8 mouse cellular contexts compared by ENCODE assay signal in the genomic region with DNA sequence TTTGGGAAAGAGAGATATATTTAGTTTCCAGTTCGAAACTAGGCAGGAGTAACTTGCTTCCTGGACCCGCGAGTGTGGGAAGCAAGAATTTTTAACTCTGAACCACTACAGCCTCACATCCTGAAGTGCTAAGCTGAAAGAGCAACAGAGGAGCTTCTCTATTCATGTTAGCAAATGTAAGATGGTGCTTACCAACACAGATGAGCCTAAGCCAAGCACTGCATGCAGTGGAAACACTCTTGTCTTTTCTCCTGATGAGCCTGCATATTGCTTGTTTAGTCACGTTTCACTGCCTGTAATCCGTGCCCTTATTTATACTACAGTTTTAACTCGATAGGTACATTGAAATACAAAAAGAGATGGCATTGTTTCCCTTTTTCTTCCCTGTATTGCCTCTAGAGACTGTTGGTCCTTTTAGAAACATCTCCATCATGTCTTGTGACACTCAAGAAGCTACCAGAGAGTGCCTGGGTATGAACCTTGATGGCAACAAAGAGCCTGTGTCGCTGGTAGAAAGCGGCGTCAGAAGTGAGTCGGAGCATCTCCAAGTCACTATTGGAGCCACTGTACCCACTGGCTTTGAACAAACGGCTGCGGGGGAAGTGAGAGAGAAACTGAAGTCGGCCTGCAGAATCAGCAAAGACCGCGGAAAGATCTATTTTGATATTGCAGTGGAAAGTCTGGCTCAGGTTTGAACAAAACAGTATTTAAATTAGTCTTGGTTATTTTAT. TPM values are rescaled to one million over a fixed set of nuclear protein-coding genes. Genes with fewer than 3 reads are reported as not detected.
DNase-seq lines count a peak whose midpoint lies in the region; ATAC-seq and TF ChIP-seq lines count a peak whose summit lies in the region.

No protein-coding gene starts in this region.

- peak overlapping the region; percentile 79 for H3K4me3 ChIP-seq in heart, embryonic 12.5 days
- peak overlapping the region; percentile 98 to 99 for H3K4me3 ChIP-seq in ES-E14 (ENCODE audit: insufficient read depth in 1 of 2, low read depth in 1 of 2, low read length in 2 of 2, poor library complexity in 1 of 2, severe bottlenecking in 1 of 2)
- peak overlapping the region; percentile 89 for H3K4me3 ChIP-seq in liver, embryonic 16.5 days (ENCODE audit: low read depth, low read length)

- H3K9me3 ChIP-seq in heart, embryonic 12.5 days (replicated peaks), result no peaks in the 10 kb centered on the region
- no peaks in the 10 kb centered on the region for H3K9me3 ChIP-seq in ES-E14 (ENCODE audit: control insufficient read depth, insufficient read depth, low read depth, low read length)
- no peaks in the 10 kb centered on the region for H3K9me3 ChIP-seq in liver, embryonic 16.5 days (replicated peaks; ENCODE audit: control insufficient read depth, low read length)

- peaks cover 15% of the 10 kb centered on the region for H3K4me1 ChIP-seq in heart, embryonic 12.5 days (replicated peaks)
- H3K4me1 ChIP-seq in ES-E14 (ENCODE audit: control insufficient read depth in 2 of 2, insufficient read depth in 2 of 2, low read length in 2 of 2, poor library complexity in 1 of 2), result peaks cover 0 to 4% of the 10 kb centered on the region in 2 experiments; a peak in 1 of 4 replicates
- peaks cover 30% of the 10 kb centered on the region for H3K4me1 ChIP-seq in liver, embryonic 16.5 days (ENCODE audit: control insufficient read depth, low read depth, low read length)

- peaks cover 33% of the 10 kb centered on the region for H3K36me3 ChIP-seq in heart, embryonic 12.5 days
- H3K36me3 ChIP-seq in ES-E14 (ENCODE audit: control insufficient read depth, insufficient read depth, low read length, poor library complexity, severe bottlenecking), result peaks cover 12% of the 10 kb centered on the region
- H3K36me3 ChIP-seq in liver, embryonic 16.5 days (ENCODE audit: control insufficient read depth, insufficient read depth), result peaks cover 6% of the 10 kb centered on the region

- peak overlapping the region; percentile 85 for H3K4me2 ChIP-seq in heart, embryonic 12.5 days
- H3K4me2 ChIP-seq in liver, embryonic 16.5 days (ENCODE audit: low read depth, low read length), result peak overlapping the region; percentile 99

- peak overlapping the region; percentile 91; the same call in 1 of the 2 replicates for H3K27ac ChIP-seq in heart, embryonic 12.5 days (ENCODE audit: poor library complexity, severe bottlenecking)
- H3K27ac ChIP-seq in ES-E14 (ENCODE audit: insufficient read depth, low read depth, low read length, poor library complexity, severe bottlenecking), result no peak overlapping the region; the same call in 1 of the 2 replicates
- H3K27ac ChIP-seq in liver, embryonic 16.5 days (ENCODE audit: low read length), result peak overlapping the region; percentile 90

- DNase-seq in heart, adult 9 months (ENCODE audit: low spot score in 2 of 2), result no peak
- DNase-seq in ES-E14 (ENCODE audit: low read depth, low spot score), result no peak
- DNase-seq in ovary, postnatal 10 days (ENCODE audit: low spot score), result no peak
- DNase-seq in cerebellum, postnatal 14 days, result no peak
- DNase-seq in layer of hippocampus, postnatal 25 days (ENCODE audit: extremely low spot score in 1 of 2, low spot score in 1 of 2), result no peak

- WGBS in heart, embryonic 12.5 days, result 57% methylated on average over 15 of the region's 15 CpGs
- WGBS in liver, embryonic 16.5 days (ENCODE audit: insufficient replicate concordance), result 17% methylated on average over 15 of the region's 15 CpGs

- no peaks in the 10 kb centered on the region for H3K27me3 ChIP-seq in heart, embryonic 12.5 days (replicated peaks)
- no peaks in the 10 kb centered on the region for H3K27me3 ChIP-seq in liver, embryonic 16.5 days (ENCODE audit: control insufficient read depth, insufficient read depth, low read depth, low read length)

- no peak for ATAC-seq in heart, embryonic 12.5 days (ENCODE audit: insufficient number of reproducible peaks, low FRiP score)
- peak; percentile 16; the same call in 1 of the 2 replicates for ATAC-seq in granulocyte monocyte progenitor cell, adult 5-6 weeks (replicated peaks; ENCODE audit: poor library complexity, severe bottlenecking)
- ATAC-seq in liver, embryonic 16.5 days (ENCODE audit: low read depth), result no peak

- in situ Hi-C loops in ES-E14 (cut with MboI; ENCODE audit: low sequenced_read_pairs in 2 of 2, unreplicated experiment in 2 of 2), result no loop called here

- peak overlapping the region; percentile 87 for H3K9ac ChIP-seq in heart, embryonic 12.5 days
- H3K9ac ChIP-seq in ES-E14 (ENCODE audit: insufficient read depth, low read depth, low read length, poor library complexity, severe bottlenecking), result peak overlapping the region; percentile 82
- H3K9ac ChIP-seq in liver, embryonic 16.5 days (ENCODE audit: low read depth, low read length), result peak overlapping the region; percentile 84

TF ChIP-seq in ES-E14, 5 proteins besides CTCF, POLR2A, EP300 and RAD21:
- TF ChIP-seq ZC3H11A (IDR thresholded peaks at IDR 0.05; ENCODE audit: borderline replicate concordance, low read depth, low read length) (no peak), MAFK (IDR thresholded peaks at IDR 0.05; ENCODE audit: insufficient read depth, low read depth, low read length) (no peak), CHD2 (IDR thresholded peaks at IDR 0.05; ENCODE audit: low read depth, low read length) (no peak), HCFC1 (IDR thresholded peaks at IDR 0.05; ENCODE audit: borderline replicate concordance, insufficient read depth, low read length) (no peak), ZNF384 (IDR thresholded peaks at IDR 0.05; ENCODE audit: low read depth, low read length) (no peak)

RNA-seq across cellular contexts. Expression of a gene that starts 1.2 kb away (rescaled TPM):
- 41.5 and 46.5 TPM in 2 replicates for polyA plus RNA-seq in heart, embryonic 12.5 days (2016; fragmentation: Nextera tagmentation; extraction: Ambion mirVana)
- total RNA-seq in ES-E14 (2012; rRNA removed), result 52.9 and 63.6 TPM in 2 replicates
- total RNA-seq in granulocyte monocyte progenitor cell, adult 5-6 weeks (2014; fragmentation: Nextera tagmentation), result 52.4 and 77.4 TPM in 2 replicates
- 51.5 and 73.9 TPM in 2 replicates for total RNA-seq in granulocyte monocyte progenitor cell, adult 5-6 weeks (2017)
- 29.5 and 30.0 TPM in 2 replicates for polyA plus RNA-seq in liver, embryonic 16.5 days (2015; fragmentation: Nextera tagmentation; extraction: Ambion mirVana)
- total RNA-seq in layer of hippocampus, postnatal 25 days (2021), result 10 to 100 TPM; 34.3 to 42.3 TPM

RNA-seq across cellular contexts. Expression of a gene that starts 30.0 kb away (rescaled TPM):
- 61.0 and 62.9 TPM in 2 replicates for polyA plus RNA-seq in heart, embryonic 12.5 days (2016; fragmentation: Nextera tagmentation; extraction: Ambion mirVana)
- total RNA-seq in ES-E14 (2012; rRNA removed), result 79.4 and 81.4 TPM in 2 replicates
- total RNA-seq in granulocyte monocyte progenitor cell, adult 5-6 weeks (2014; fragmentation: Nextera tagmentation), result 114 and 124 TPM in 2 replicates
- total RNA-seq in granulocyte monocyte progenitor cell, adult 5-6 weeks (2017), result 64.8 and 64.9 TPM in 2 replicates
- 18.4 and 20.1 TPM in 2 replicates for polyA plus RNA-seq in liver, embryonic 16.5 days (2015; fragmentation: Nextera tagmentation; extraction: Ambion mirVana)
- total RNA-seq in layer of hippocampus, postnatal 25 days (2021), result 100 to 1,000 TPM in 1 of 2 experiments, 10 to 100 TPM in 1; 92.7 to 121 TPM
